Mouse (Mus musculus): ENCODE measurements around the gene Nhs.

DNA sequence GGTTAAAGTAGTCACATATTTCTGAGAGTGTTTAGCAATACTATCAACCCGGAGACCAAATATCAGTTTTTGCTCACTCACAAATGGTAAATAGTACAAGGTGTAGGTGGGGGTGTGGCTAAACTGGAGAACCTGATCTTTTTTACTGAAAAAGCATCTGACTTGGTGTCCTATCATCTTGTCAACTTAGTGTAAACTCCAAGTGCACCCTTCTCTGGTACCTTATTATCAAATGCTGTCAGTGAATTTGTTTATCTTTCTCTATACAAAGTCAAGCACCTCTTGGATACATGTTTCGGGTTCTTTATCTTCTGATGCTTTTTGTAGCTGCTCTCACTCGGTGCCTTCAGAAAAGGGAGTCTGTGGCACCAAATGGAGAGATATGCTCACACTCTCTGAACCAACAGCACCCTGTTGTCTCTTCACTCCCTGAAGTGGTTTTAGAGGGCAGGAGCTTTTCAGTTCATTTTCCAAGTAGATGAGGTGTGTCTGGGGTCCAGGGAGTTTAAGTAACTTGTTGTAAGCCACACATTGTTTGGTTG is 187.5 kb downstream of the Nhs start:
- TF ChIP-seq CTCF (conservative IDR thresholded peaks at IDR 0.05 in 1 of 2, IDR thresholded peaks at IDR 0.05 in 1 of 2; ENCODE audit: low read depth in 2 of 2, low read length in 2 of 2) (no peak), UBTF (IDR thresholded peaks at IDR 0.05; ENCODE audit: low read depth, low read length) (no peak), RCOR1 (conservative IDR thresholded peaks at IDR 0.05; ENCODE audit: low read depth, low read length) (no peak)
